Mouse (Mus musculus) spleen, adult 2 months (tissue): ENCODE results near the gene Ppp2r5a. TPM values are rescaled to one million over a fixed set of nuclear protein-coding genes. Genes with fewer than 3 reads are reported as not detected.

ENCODE experiments used
- DNase-seq, 2 experiments: peaks; one replicate each; pipeline versions ENCODE4 v3.0.0 to v3.0.0-alpha.2; 2012 to 2021; ENCODE audit warnings: low spot score in 2 of 2, low read depth in 1 of 2
- H3K27ac ChIP-seq: fragments of 200-500 bp; 2 replicates; pipeline ENCODE4 v1.5.1; 2012; ENCODE audit warnings: low read length, inconsistent platforms; ENCODE audit not compliant: insufficient read depth
- H3K27me3 ChIP-seq: fragments of 200-500 bp; 2 replicates; pipeline ENCODE4 v1.6.1; 2012; ENCODE audit warnings: mild to moderate bottlenecking, moderate library complexity, low read length, inconsistent platforms; ENCODE audit not compliant: control insufficient read depth, insufficient read depth
- H3K36me3 ChIP-seq: fragments of 200-500 bp; 2 replicates; pipeline ENCODE4 v1.6.1; 2012; ENCODE audit warnings: mild to moderate bottlenecking, low read length, inconsistent platforms; ENCODE audit not compliant: control insufficient read depth, insufficient read depth
- H3K4me1 ChIP-seq: fragments of 200-500 bp; 2 replicates; pipeline ENCODE4 v1.6.1; 2011; ENCODE audit warnings: inconsistent platforms; ENCODE audit not compliant: control insufficient read depth, insufficient read depth, insufficient read length
- H3K4me3 ChIP-seq: fragments of 200-500 bp; 2 replicates; pipeline ENCODE4 v1.5.1; 2011; ENCODE audit warnings: mild to moderate bottlenecking, inconsistent platforms; ENCODE audit not compliant: insufficient read depth, insufficient read length; ENCODE audit errors: extremely low read depth
- CTCF ChIP-seq: fragments of 200-500 bp; IDR thresholded peaks from 2 replicates; pipeline ENCODE4 v1.5.1; 2011; ENCODE audit warnings: mild to moderate bottlenecking, inconsistent platforms; ENCODE audit not compliant: insufficient read depth, insufficient read length, insufficient replicate concordance; ENCODE audit errors: extremely low read depth
- POLR2A ChIP-seq: fragments of 200-500 bp; IDR thresholded peaks from 2 replicates; pipeline ENCODE4 v1.6.1; 2011; ENCODE audit warnings: low read depth, low read length, inconsistent platforms
- WGBS: fragments of 180-500 bp; shearing (Covaris S2); methylation state at CpG from one replicate; pipeline ENCODE4 v1.1.7; 2018; 5-methylcytosine and 5-hydroxymethylcytosine counted together
- polyA plus RNA-seq: library from polyadenylated mRNA; depleted of rRNA; stranded (reverse); fragments of >200 nt; gene quantifications from 2 replicates; pipeline ENCODE4 v1.2.3, GENCODE M21; 2012

Ppp2r5a gene
- polyA plus RNA-seq, 1 experiment, result 49.2 TPM

DNA sequence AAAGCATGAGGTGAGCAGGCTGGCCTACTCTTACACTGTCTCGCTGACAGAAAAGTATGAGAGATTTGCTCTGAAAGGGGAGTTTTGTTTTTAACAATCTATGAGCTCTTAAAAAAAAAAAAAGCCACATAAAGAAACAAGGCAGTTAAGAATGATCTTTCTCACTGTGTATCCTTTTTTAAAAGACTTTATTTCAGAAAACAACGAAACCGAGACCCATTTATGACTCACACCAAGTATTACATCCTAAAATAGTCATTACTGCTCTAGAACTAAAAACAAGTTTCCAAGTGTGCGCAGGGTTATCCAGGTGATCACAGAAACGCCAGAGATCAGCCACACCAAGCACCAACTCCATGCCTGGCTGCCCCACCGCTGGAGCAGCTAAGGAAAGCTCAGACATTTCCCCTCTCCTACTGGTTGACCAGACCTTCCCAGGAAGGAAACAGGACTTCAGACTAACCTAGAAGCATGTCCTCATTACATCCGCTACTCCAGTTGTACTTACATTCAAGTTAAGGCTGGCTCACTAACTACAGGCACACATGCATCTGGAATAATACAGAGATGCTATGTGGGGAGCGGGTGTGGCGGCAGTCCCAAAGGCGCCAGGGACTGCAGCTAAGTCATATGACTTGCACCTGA is 18.2 kb downstream of the Ppp2r5a start:
- no peak for DNase-seq
- no peaks in the 10 kb centered on the region for H3K27me3 ChIP-seq
- 85% methylated on average over 10 of the region's 10 CpGs for WGBS
- no peak overlapping the region for H3K4me3 ChIP-seq
- H3K36me3 ChIP-seq, result peaks cover 3% of the 10 kb centered on the region; the same call in 1 of the 2 replicates
- H3K4me1 ChIP-seq, result peaks cover 6% of the 10 kb centered on the region; the same call in 1 of the 2 replicates
- H3K27ac ChIP-seq, result peak overlapping the region; percentile 32; the same call in 1 of the 2 replicates
- TF ChIP-seq CTCF (no peak), POLR2A (no peak)

- H3K4me3 ChIP-seq, result no peak overlapping the region
- no peaks in the 10 kb centered on the region for H3K27me3 ChIP-seq
- H3K36me3 ChIP-seq, result peaks cover 3% of the 10 kb centered on the region; the same call in 1 of the 2 replicates
- H3K4me1 ChIP-seq, result peaks cover 9% of the 10 kb centered on the region; the same call in 1 of the 2 replicates
- WGBS, result 71% methylated on average over 11 of the region's 11 CpGs
- H3K27ac ChIP-seq, result no peak overlapping the region
- DNase-seq, result no peak
- TF ChIP-seq POLR2A, result no peak
- TF ChIP-seq CTCF, result no peak
These were observed 20.9 kb downstream of the Ppp2r5a start for GRCm38 (mm10) chr1:191381955-191382736.

DNA sequence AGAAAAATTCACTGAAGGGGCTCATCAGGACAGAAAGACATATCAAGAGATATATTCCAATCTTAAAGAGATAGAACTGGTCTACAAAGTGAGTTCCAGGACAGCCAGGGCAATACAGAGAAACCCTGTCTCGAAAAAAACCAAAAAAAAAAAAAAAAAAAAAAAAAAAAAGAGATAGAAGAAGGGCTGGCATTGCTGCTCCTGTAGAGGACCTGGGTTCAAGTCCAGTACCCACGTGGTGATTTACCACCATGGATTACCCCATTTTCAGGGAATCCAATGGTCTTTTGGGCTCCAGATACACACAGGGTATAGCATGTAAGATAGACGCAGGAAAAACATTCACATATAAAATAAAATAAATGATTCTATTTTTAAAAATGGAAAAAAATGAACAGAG is 22.2 kb downstream of the Ppp2r5a start:
- peaks cover 3% of the 10 kb centered on the region; the same call in 1 of the 2 replicates for H3K36me3 ChIP-seq
- no peak overlapping the region for H3K27ac ChIP-seq
- peaks cover 9% of the 10 kb centered on the region; the same call in 1 of the 2 replicates for H3K4me1 ChIP-seq
- TF ChIP-seq CTCF, result no peak
- TF ChIP-seq POLR2A, result no peak
- no peak for DNase-seq
- 92% methylated on average over 3 of the region's 3 CpGs for whole genome bisulfite sequencing
- no peaks in the 10 kb centered on the region for H3K27me3 ChIP-seq
- H3K4me3 ChIP-seq, result no peak overlapping the region

GRCm38 (mm10) chr1:191378080-191378479 is 25.0 kb downstream of the Ppp2r5a start:
- TF ChIP-seq POLR2A, result no peak
- no peak for TF ChIP-seq CTCF
- Histone ChIP-seq H3K4me1 (peaks cover 8% of the 10 kb centered on the region), H3K36me3 (no peaks in the 10 kb centered on the region), H3K27me3 (no peaks in the 10 kb centered on the region), H3K27ac (no peak overlapping the region), H3K4me3 (no peak overlapping the region)
- 87% methylated on average over 2 of the region's 2 CpGs for WGBS
- no peak for DNase-seq

GRCm38 (mm10) chr1:191375644-191375998 is 27.5 kb downstream of the Ppp2r5a start:
- TF ChIP-seq CTCF (no peak), POLR2A (no peak)
- Histone ChIP-seq H3K36me3 (peaks cover 9% of the 10 kb centered on the region), H3K27ac (no peak overlapping the region), H3K4me3 (no peak overlapping the region), H3K4me1 (peaks cover 6% of the 10 kb centered on the region), H3K27me3 (no peaks in the 10 kb centered on the region)
- DNase-seq, result no peak
- 75% methylated on average over 5 of the region's 5 CpGs for WGBS

DNA sequence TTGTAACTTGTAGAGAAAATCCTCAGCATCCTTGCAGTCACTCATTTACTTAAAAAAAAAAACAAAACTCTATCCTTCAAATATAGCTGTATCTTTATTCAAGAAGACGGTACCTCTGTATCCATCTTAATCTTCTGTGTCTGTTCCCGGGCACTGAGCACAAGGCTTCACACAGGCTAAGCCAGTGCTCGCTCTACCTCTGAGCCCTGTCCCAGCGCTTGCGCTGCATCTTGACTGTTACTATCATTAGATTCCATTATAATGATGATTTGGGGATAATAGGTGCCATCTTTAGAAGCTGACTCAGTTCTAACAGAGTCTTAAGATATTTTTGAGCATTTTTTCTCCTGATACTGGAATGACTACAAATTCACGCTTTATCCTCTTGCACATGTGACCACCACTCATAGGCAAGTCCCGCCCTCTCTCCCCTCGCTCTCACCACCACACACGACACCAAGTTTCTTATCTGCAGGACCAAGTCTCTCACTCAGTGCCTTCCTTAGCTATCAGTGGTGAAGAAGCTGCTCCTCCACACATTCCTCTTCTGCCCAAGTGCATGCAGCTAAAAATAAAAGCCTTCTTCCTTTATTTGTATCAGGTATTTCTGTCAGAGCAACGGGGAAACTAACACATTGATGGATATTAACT is 28.0 kb downstream of the Ppp2r5a start:
- Histone ChIP-seq H3K27ac (no peak overlapping the region), H3K4me3 (no peak overlapping the region), H3K27me3 (no peaks in the 10 kb centered on the region), H3K4me1 (peaks cover 6% of the 10 kb centered on the region), H3K36me3 (peaks cover 9% of the 10 kb centered on the region)
- DNase-seq, result no peak
- TF ChIP-seq CTCF (no peak), POLR2A (no peak)
- WGBS, result 80% methylated on average over 10 of the region's 10 CpGs

DNA sequence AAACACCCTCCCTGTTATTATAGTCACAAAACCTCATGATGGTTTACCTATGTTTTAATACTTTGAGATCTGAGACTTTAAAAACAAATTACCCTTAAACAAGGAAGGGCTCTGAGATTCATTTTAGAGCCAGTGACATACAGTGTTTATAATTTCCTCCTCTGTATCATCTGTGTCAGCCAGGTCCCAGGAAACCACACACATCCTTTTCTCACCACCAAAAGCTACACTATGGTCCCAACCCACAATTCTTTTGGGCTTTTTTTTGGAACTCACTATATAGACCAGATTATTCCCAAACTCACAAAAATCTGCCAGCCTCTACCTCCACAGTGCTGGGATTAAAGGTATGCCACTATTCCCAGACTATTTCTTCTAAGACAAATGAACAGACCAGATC is 33.9 kb downstream of the Ppp2r5a start:
- TF ChIP-seq CTCF (no peak), POLR2A (no peak)
- Histone ChIP-seq H3K27me3 (no peaks in the 10 kb centered on the region), H3K27ac (no peak overlapping the region), H3K4me1 (peaks cover 3% of the 10 kb centered on the region; the same call in 1 of the 2 replicates), H3K4me3 (no peak overlapping the region), H3K36me3 (peaks cover 19% of the 10 kb centered on the region)
- no peak for DNase-seq
